Mouse (Mus musculus): ENCODE results near the gene Cct3. TPM values are rescaled to one million over a fixed set of nuclear protein-coding genes. Genes with fewer than 3 reads are reported as not detected.

The Cct3 gene
- polyA plus RNA-seq, 1 experiment from 2014 or later, result 600 TPM

DNA sequence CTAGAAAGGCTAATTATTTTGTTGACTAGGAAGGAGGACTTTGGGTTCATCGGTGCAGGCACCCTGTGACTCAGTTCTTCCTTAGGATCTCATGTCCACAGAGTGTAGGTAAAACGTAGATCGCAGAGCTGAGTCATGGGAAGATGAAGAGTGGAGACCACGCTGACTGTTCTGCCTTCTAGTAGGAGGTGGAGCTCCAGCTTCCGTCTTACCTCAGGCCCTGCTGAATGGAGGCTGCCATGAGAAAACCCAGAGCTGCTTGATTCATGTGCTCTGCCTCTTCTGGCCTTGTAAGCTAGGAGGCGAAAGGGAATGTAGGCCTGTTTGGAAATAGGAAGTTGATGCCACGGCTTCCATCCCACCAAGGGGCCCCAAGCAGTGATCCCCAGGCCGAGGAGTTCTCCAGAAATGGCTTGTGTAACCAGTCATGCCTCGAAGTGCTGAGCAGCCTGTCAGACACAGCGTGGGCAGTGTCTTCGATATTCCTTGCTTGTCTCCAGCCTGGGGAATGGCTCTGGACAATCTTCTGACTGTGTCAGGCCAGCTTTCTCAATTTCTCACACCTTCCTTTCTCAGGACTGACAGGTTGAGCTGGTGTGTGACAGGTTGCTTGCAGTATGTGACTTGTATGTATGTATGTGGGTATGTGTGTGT lies 40.6 kb downstream of the Cct3 start:
- Histone ChIP-seq H3K4me2 (replicated peaks) (peak overlapping the region; percentile 79), H3K36me3 (peaks cover 9% of the 10 kb centered on the region), H3K9ac (no peak overlapping the region), H3K9me3 (no peaks in the 10 kb centered on the region), H3K4me3 (no peak overlapping the region), H3K4me1 (peaks cover 30% of the 10 kb centered on the region), H3K27ac (no peak overlapping the region), H3K27me3 (no peaks in the 10 kb centered on the region)
- WGBS, result 87% methylated on average over 11 of the region's 11 CpGs
- no peak for ATAC-seq (ENCODE audit: insufficient number of reproducible peaks, insufficient read depth, low FRiP score, low TSS enrichment)

DNA sequence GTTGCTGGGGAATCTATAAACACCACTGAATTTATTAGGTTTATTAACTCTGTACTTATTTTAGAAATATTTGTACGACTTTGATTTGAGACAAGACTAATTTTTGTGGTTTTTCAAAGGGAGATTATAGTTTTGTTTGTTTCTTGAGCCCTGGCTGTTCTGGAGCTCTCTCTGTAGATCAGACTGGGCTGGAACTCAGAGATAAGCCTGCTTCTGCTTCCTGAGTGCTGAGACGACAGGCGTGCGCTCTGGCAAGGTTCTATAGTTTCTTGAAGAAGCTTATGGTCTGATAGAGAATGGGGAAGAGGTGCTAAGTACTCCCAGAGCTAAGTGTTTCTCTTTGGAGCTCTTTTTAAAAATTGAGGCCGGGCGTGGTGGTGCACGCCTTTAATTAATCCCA lies 41.4 kb downstream of the Cct3 start:
- WGBS, result 92% methylated on average over 7 of the region's 7 CpGs

DNA sequence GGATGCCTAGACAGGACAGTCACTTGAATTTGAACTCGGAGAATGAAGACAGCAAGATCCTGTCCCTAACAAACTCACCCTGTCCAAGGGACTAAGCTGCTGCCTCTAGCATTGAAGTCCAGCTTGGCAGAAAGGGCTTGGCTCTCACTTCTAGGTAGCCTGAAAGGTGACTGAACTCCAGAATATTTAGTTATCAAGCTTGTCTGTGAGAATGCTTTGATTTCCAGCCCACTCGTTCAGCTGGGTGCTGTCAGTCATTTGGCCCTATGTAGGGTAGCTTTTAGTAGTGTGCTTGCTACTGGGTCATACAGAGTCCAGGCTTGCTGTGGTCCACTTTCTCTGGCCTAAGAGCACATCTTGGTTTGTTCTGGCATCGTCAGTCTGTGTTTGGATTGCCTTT lies 42.1 kb downstream of the Cct3 start:
- no peak overlapping the region for H3K4me2 ChIP-seq (replicated peaks)
- no peaks in the 10 kb centered on the region for H3K27me3 ChIP-seq
- no peaks in the 10 kb centered on the region for H3K9me3 ChIP-seq
- H3K27ac ChIP-seq, result no peak overlapping the region
- H3K4me3 ChIP-seq, result no peak overlapping the region
- H3K36me3 ChIP-seq, result peaks cover 25% of the 10 kb centered on the region
- no peak for ATAC-seq (ENCODE audit: insufficient number of reproducible peaks, insufficient read depth, low FRiP score, low TSS enrichment)
- peaks cover 30% of the 10 kb centered on the region for H3K4me1 ChIP-seq
- no peak overlapping the region for H3K9ac ChIP-seq
- 74% methylated on average over 3 of the region's 3 CpGs for WGBS

More for the DNA sequence above, 41.4 kb downstream of the Cct3 start:
- peaks cover 18% of the 10 kb centered on the region for H3K36me3 ChIP-seq
- H3K9me3 ChIP-seq, result no peaks in the 10 kb centered on the region
- H3K27ac ChIP-seq, result no peak overlapping the region
- H3K27me3 ChIP-seq, result no peaks in the 10 kb centered on the region
- H3K4me2 ChIP-seq (replicated peaks), result no peak overlapping the region
- H3K4me1 ChIP-seq, result peaks cover 30% of the 10 kb centered on the region
- no peak for ATAC-seq (ENCODE audit: insufficient number of reproducible peaks, insufficient read depth, low FRiP score, low TSS enrichment)
- no peak overlapping the region for H3K9ac ChIP-seq
- no peak overlapping the region for H3K4me3 ChIP-seq

DNA sequence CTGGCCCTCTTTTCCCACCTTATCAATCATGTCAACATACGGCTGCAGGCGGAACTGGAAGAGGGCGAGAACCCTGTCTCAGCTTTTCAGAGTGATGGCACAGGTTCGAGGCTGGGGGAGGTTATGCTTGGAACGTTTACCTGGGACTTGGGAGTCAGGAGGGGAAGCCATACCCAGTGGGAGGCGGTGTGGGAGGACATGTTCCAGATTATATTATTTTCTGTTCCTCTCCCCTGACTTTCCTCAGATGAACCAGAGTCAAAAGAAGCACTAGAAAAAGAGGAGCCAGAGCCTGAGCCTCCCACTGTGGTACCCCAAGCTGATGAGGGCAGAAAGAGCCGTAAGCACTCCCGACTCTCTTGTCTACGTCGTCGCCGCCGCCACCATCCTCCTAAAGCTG lies 53.8 kb downstream of the Cct3 start:
- Histone ChIP-seq H3K9ac (no peak overlapping the region), H3K4me3 (no peak overlapping the region), H3K36me3 (peaks cover 94% of the 10 kb centered on the region), H3K27ac (no peak overlapping the region), H3K4me1 (no peaks in the 10 kb centered on the region), H3K4me2 (replicated peaks) (no peak overlapping the region), H3K27me3 (no peaks in the 10 kb centered on the region), H3K9me3 (no peaks in the 10 kb centered on the region)
- no peak for ATAC-seq (ENCODE audit: insufficient number of reproducible peaks, insufficient read depth, low FRiP score, low TSS enrichment)
- 94% methylated on average over 13 of the region's 13 CpGs for WGBS

DNA sequence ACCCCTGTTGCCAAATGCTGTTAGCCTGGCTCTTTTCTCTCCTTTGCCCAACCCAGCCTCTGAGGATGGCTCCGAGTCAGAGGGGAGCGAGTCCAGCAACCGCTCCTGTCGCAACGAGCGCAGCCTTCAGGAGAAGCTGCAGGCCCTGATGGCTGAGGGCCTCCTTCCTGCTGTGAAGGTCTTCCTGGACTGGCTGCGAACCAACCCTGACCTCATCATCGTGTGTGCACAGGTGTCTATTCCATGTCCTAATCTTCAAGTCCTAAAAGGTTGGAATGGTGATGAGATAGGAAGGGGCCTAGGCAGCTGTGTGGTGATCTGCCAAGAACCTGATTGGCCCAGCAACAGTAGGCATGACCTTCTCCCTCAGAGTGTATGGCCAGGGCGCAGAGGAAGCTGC lies 56.0 kb downstream of the Cct3 start:
- Histone ChIP-seq H3K9ac (no peak overlapping the region), H3K27ac (no peak overlapping the region), H3K9me3 (no peaks in the 10 kb centered on the region), H3K4me1 (no peaks in the 10 kb centered on the region), H3K4me3 (no peak overlapping the region), H3K27me3 (no peaks in the 10 kb centered on the region), H3K4me2 (replicated peaks) (no peak overlapping the region), H3K36me3 (peaks cover 94% of the 10 kb centered on the region)
- WGBS, result 96% methylated on average over 9 of the region's 9 CpGs
- ATAC-seq (ENCODE audit: insufficient number of reproducible peaks, insufficient read depth, low FRiP score, low TSS enrichment), result no peak

DNA sequence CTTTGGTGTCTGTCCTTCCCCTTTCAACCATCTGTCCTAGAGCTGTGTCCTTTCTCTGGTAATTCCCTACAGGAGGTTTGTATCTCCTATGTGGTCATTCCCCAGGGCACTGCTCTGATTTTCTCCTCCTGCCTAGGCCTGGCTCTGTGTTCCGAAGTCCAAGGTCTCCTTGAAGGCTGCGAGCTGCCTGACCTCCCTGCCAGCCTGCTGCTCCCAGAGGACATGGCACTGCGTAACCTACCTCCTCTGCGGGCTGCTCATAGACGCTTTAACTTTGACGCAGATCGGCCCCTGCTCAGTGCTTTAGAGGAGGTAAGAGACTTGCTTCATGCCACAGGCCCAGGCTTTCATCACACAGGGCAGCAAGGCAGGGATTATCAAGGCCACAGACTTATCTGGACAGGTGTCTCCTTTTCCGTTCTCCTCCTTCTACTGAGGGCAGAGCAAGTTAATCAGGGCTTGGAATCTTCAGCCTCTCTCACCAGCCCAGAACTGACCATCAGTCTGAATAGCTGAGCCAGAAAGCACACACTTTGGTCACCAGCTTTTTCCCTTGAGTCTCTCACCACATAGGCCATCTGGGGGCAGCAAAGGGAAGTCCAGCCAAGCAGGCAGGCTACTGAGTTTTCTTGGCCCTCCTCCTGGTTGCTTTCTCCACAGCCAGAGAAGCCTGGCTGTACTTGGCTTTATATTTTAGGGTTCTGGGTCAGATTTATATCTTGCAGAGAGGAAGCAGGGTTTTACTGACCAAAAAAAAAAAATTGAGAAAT lies 57.7 kb downstream of the Cct3 start:
- ATAC-seq (ENCODE audit: insufficient number of reproducible peaks, insufficient read depth, low FRiP score, low TSS enrichment), result no peak
- Histone ChIP-seq H3K27ac (no peak overlapping the region), H3K4me3 (no peak overlapping the region), H3K36me3 (peaks cover 96% of the 10 kb centered on the region), H3K4me1 (no peaks in the 10 kb centered on the region), H3K27me3 (no peaks in the 10 kb centered on the region), H3K4me2 (replicated peaks) (no peak overlapping the region), H3K9me3 (no peaks in the 10 kb centered on the region), H3K9ac (no peak overlapping the region)
- WGBS, result 90% methylated on average over 8 of the region's 8 CpGs

DNA sequence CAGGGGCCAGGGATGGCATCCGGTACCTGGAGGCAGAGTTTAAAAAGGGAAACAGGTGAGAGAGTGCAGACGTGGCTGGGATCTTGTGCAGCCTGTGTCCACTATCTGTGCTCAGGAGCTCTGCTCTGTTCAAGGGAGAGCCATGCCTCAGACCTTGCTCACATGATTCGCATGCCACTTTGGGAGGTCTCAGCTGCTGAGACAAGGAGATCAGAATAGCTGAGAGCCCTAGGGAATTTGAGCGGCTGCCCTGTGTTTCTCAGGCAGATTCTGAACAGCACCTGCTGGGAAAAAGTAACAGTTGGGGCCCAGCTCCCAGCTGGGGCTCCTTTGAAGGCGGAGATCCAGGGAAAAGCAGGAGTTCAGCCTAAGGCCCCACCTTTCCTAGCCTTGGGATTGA lies 62.7 kb downstream of the Cct3 start:
- H3K36me3 ChIP-seq, result peaks cover 78% of the 10 kb centered on the region
- H3K27me3 ChIP-seq, result peaks cover 6% of the 10 kb centered on the region
- H3K9me3 ChIP-seq, result no peaks in the 10 kb centered on the region
- H3K9ac ChIP-seq, result no peak overlapping the region
- peak overlapping the region; percentile 37; the same call in 1 of the 2 replicates for H3K27ac ChIP-seq
- WGBS, result 71% methylated on average over 5 of the region's 5 CpGs
- no peak overlapping the region for H3K4me3 ChIP-seq
- H3K4me1 ChIP-seq, result no peaks in the 10 kb centered on the region
- H3K4me2 ChIP-seq (replicated peaks), result no peak overlapping the region
- no peak for ATAC-seq (ENCODE audit: insufficient number of reproducible peaks, insufficient read depth, low FRiP score, low TSS enrichment)

DNA sequence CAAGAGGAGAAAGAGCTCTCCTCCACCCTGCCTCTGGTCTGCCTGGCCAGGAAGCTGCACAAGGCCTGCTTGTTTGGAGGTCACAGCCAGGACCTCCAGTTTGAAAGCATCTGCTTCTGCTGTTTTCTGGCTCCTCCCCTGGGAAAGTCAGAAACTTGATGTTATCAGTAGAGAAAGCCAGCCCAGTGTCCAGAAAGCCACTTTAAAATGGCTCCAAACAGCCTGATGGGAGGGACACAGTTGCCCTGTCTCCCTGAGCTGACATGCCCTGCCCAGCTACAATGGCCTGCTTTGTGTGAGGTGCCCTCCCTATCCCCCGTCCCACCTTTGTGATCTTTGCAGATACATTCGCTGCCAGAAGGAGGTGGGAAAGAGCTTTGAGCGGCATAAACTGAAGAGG lies 63.1 kb downstream of the Cct3 start:
- peaks cover 74% of the 10 kb centered on the region for H3K36me3 ChIP-seq
- no peak overlapping the region for H3K4me3 ChIP-seq
- peak overlapping the region; percentile 48; the same call in 1 of the 2 replicates for H3K27ac ChIP-seq
- H3K4me1 ChIP-seq, result no peaks in the 10 kb centered on the region
- H3K27me3 ChIP-seq, result peaks cover 10% of the 10 kb centered on the region
- H3K4me2 ChIP-seq (replicated peaks), result no peak overlapping the region
- H3K9ac ChIP-seq, result no peak overlapping the region
- 38% methylated on average over 3 of the region's 3 CpGs for WGBS
- no peaks in the 10 kb centered on the region for H3K9me3 ChIP-seq
- no peak for ATAC-seq (ENCODE audit: insufficient number of reproducible peaks, insufficient read depth, low FRiP score, low TSS enrichment)

DNA sequence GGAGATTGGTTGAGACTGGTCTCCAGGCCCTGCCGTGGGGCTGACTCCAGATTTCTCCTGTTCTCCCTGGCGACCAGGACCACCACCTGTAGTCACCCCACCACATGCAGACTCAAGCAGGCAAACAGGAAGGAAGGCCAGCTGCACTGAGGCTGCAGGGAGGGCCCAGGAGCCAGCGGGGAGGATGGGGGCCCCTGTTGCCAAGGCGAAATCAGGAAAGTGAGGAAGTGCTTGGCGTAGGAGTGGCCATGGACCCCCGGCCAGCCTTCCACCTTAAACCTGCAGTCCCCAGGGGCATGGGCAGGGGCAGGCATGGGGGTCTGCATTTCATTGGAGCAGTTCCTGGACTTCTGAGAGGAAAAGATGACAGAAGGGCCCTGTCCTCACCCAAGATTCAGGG lies 64.2 kb downstream of the Cct3 start:
- no peak overlapping the region for H3K9ac ChIP-seq
- H3K36me3 ChIP-seq, result peaks cover 63% of the 10 kb centered on the region
- H3K27ac ChIP-seq, result no peak overlapping the region
- no peak overlapping the region for H3K4me2 ChIP-seq (replicated peaks)
- peaks cover 21% of the 10 kb centered on the region for H3K27me3 ChIP-seq
- 81% methylated on average over 6 of the region's 6 CpGs for WGBS
- ATAC-seq (ENCODE audit: insufficient number of reproducible peaks, insufficient read depth, low FRiP score, low TSS enrichment), result no peak
- no peak overlapping the region for H3K4me3 ChIP-seq
- H3K4me1 ChIP-seq, result no peaks in the 10 kb centered on the region
- H3K9me3 ChIP-seq, result no peaks in the 10 kb centered on the region

DNA sequence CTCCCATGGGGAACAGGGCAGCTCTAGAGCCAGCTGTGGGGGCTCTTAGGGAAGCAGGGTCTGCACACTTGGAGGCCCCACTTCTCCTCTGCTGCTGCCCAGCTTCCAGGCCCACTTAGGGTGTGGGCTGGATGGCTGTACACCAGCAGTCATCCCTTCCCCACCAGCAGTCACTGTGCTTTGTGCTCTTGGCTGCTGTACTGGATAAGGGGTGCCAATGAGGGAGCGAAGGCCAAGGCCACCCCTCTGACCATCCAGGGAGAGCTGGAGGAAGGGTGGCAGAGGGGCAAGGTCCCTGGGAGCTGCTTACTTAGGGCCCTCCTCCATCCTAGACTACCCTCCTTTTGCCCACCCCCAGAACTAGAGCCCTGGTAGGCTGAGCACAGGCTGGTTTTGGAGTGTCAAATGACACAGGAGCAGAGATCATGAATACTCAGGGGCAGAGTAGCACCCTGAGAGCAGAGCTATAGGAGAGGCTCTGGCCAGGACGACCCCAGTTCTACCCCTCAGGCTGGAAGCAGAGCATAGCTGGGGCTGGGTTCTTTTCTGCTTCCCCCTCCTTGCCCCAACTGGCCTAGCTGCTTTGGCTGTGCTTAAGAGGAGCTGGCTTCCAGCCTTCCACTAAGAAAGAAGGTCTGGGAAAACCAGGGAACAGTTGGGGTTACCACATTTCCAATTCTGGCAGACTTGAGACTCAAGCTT lies 64.8 kb downstream of the Cct3 start:
- H3K27me3 ChIP-seq, result peaks cover 25% of the 10 kb centered on the region
- ATAC-seq (ENCODE audit: insufficient number of reproducible peaks, insufficient read depth, low FRiP score, low TSS enrichment), result no peak
- 91% methylated on average over 2 of the region's 2 CpGs for WGBS
- no peak overlapping the region for H3K9ac ChIP-seq
- no peak overlapping the region for H3K4me2 ChIP-seq (replicated peaks)
- H3K4me3 ChIP-seq, result no peak overlapping the region
- peaks cover 56% of the 10 kb centered on the region for H3K36me3 ChIP-seq
- H3K27ac ChIP-seq, result no peak overlapping the region
- no peaks in the 10 kb centered on the region for H3K9me3 ChIP-seq
- no peaks in the 10 kb centered on the region for H3K4me1 ChIP-seq

DNA sequence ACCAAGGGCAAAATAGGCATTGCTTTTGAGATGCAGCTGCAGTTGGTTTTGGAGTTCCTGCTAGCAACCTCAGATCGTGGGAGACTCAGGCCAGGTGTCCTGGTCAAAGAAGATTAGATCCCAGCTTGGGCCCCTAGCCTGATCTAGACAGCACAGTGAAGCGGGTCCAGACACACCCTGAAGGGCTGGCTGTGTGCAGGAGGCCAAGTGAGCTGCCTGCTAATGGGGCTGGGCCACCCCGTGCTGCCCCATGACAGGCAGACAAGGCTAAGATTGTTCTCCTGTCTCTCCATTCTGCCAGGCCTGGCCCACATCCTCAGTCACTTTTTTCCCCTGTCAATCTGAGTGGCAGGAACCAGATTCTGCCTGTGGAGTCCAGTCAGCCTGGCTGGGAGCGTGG lies 66.8 kb downstream of the Cct3 start:
- Histone ChIP-seq H3K4me1 (no peaks in the 10 kb centered on the region), H3K27me3 (peaks cover 25% of the 10 kb centered on the region), H3K9ac (no peak overlapping the region), H3K27ac (no peak overlapping the region), H3K9me3 (no peaks in the 10 kb centered on the region), H3K36me3 (peaks cover 38% of the 10 kb centered on the region), H3K4me3 (no peak overlapping the region), H3K4me2 (replicated peaks) (no peak overlapping the region)
- WGBS, result 42% methylated on average over 4 of the region's 4 CpGs
- no peak for ATAC-seq (ENCODE audit: insufficient number of reproducible peaks, insufficient read depth, low FRiP score, low TSS enrichment)

DNA sequence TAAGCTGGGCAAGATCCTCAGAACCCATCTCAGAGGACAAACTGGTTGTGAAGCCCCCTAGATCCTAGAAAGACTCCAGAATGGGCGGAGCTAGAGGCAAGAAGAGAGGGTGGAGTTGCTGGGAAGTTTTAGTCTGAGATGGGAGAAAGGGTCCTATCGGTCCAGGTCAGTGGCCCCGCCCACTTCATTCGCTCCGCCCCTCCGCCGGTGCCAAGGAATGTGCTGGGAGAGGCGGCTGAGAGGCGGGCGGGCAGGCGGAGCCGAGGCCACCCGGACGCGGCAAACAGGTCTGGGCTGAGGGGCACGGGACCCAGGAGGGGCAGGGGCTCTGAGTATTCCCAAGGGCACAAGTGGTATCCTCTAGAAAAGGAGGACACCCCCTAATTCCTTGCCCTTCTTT lies 67.4 kb downstream of the Cct3 start, which contains the start of gene Paqr6:
TSS of gene Paqr6 (plus strand) at position 248 of the 400 bp plus-strand sequence.
- Histone ChIP-seq H3K9me3 (no peaks in the 10 kb centered on the region), H3K4me2 (replicated peaks) (peak within 1 kb of the TSS; percentile 18; the same call in 1 of the 2 replicates), H3K27ac (no peak within 1 kb of the TSS), H3K4me1 (no peaks in the 10 kb centered on the region), H3K27me3 (peaks cover 25% of the 10 kb centered on the region), H3K4me3 (0 out of 2 replicates have a peak within 1 kb of the TSS, but pooled peaks have one; percentile 5), H3K9ac (no peak within 1 kb of the TSS), H3K36me3 (peaks cover 32% of the 10 kb centered on the region)
- under 1% methylated on average over 16 of the region's 16 CpGs for WGBS
- ATAC-seq (ENCODE audit: insufficient number of reproducible peaks, insufficient read depth, low FRiP score, low TSS enrichment), result no peak

All from embryonic facial prominence, embryonic 12.5 days (tissue).